Mouse (Mus musculus) MEL (cell line): ENCODE results near the gene Il2ra. TPM values are rescaled to one million over a fixed set of nuclear protein-coding genes. Genes with fewer than 3 reads are reported as not detected.

Experiments used
- DNase-seq: peaks from one replicate; pipeline ENCODE4 v3.0.0; 2011; ENCODE audit warnings: low read depth, low spot score
- H3K27ac ChIP-seq: 2 replicates; pipeline ENCODE4 v1.5.1; 2012; ENCODE audit warnings: low read depth, mild to moderate bottlenecking, control low read depth, low read length, moderate library complexity; ENCODE audit not compliant: control insufficient read depth
- H3K27me3 ChIP-seq, 2 experiments: fragments of 150-350 bp in 1 of 2; sonication (generic) in 1 of 2; 2 replicates each; pipeline ENCODE4 v1.6.1; 2012; ENCODE audit warnings: low read length in 2 of 2, mild to moderate bottlenecking in 2 of 2, improper control_type of control experiment in 1 of 2, moderate library complexity in 1 of 2; ENCODE audit not compliant: insufficient read depth in 2 of 2, control insufficient read depth in 1 of 2
- H3K36me3 ChIP-seq, 2 experiments: 2 replicates each; pipeline ENCODE4 v1.6.1; 2012 to 2014; ENCODE audit warnings: low read length in 2 of 2, improper control_type of control experiment in 1 of 2, inconsistent platforms in 1 of 2, mild to moderate bottlenecking in 1 of 2; ENCODE audit not compliant: insufficient read depth in 2 of 2, control insufficient read depth in 1 of 2
- H3K4me1 ChIP-seq, 2 experiments: fragments of 150-350 bp in 1 of 2; sonication (generic) in 1 of 2; 2 replicates each; pipeline ENCODE4 v1.6.1; 2012; ENCODE audit warnings: low read length in 2 of 2, improper control_type of control experiment in 1 of 2, mild to moderate bottlenecking in 1 of 2; ENCODE audit not compliant: insufficient read depth in 2 of 2, control insufficient read depth in 1 of 2
- H3K4me3 ChIP-seq, 2 experiments: fragments of 150-350 bp in 1 of 2; sonication (generic) in 1 of 2; 2 replicates each; pipeline ENCODE4 v1.5.1; 2012; ENCODE audit warnings: low read depth in 2 of 2, low read length in 2 of 2, mild to moderate bottlenecking in 2 of 2, moderate library complexity in 2 of 2, control low read depth in 1 of 2, improper control_type of control experiment in 1 of 2; ENCODE audit not compliant: control insufficient read depth in 1 of 2, insufficient read depth in 1 of 2
- H3K79me2 ChIP-seq: 2 replicates; pipeline ENCODE4 v1.6.1; 2012; ENCODE audit warnings: mild to moderate bottlenecking, low read length, moderate library complexity; ENCODE audit not compliant: control insufficient read depth, poor library complexity, insufficient read depth
- H3K9ac ChIP-seq: 2 replicates; pipeline ENCODE4 v1.6.1; 2012; ENCODE audit warnings: low read depth, mild to moderate bottlenecking, control low read depth, low read length, moderate library complexity; ENCODE audit not compliant: control insufficient read depth, poor library complexity, severe bottlenecking
- H3K9me3 ChIP-seq: fragments of 150-350 bp; sonication (generic); replicated peaks from 2 replicates; pipeline ENCODE4 v1.6.1; 2012; ENCODE audit warnings: mild to moderate bottlenecking, low read length, improper control_type of control experiment, moderate library complexity; ENCODE audit not compliant: insufficient read depth
- BHLHE40 ChIP-seq: IDR thresholded peaks from 2 replicates; pipeline ENCODE4 v1.6.1; 2012; ENCODE audit warnings: low read depth, mild to moderate bottlenecking, inconsistent platforms, low read length, improper control_type of control experiment, borderline replicate concordance
- CTCF ChIP-seq, 3 experiments: IDR thresholded peaks in 2 of 3; conservative IDR thresholded peaks in 1 of 3; 2 replicates each; pipeline ENCODE4 v1.5.1; 2011 to 2012; ENCODE audit warnings: low read length in 3 of 3, low read depth in 2 of 3, mild to moderate bottlenecking in 2 of 3, improper control_type of control experiment in 1 of 3, inconsistent platforms in 1 of 3, mixed read lengths in 1 of 3, moderate library complexity in 1 of 3; ENCODE audit not compliant: control insufficient read depth in 1 of 3, insufficient read depth in 1 of 3, poor library complexity in 1 of 3, severe bottlenecking in 1 of 3
- E2F4 ChIP-seq: IDR thresholded peaks from 2 replicates; pipeline ENCODE4 v1.6.1; 2011; ENCODE audit warnings: low read depth, low read length, improper control_type of control experiment, borderline replicate concordance
- ELF1 ChIP-seq: IDR thresholded peaks from 2 replicates; pipeline ENCODE4 v1.6.1; 2014; ENCODE audit warnings: low read depth, mild to moderate bottlenecking, inconsistent platforms, low read length, improper control_type of control experiment, moderate library complexity
- EP300 ChIP-seq, 2 experiments: IDR thresholded peaks; 2 replicates each; pipeline ENCODE4 v1.6.1; 2011; ENCODE audit warnings: improper control_type of control experiment in 2 of 2, low read length in 2 of 2, low read depth in 1 of 2, mild to moderate bottlenecking in 1 of 2
- ETS1 ChIP-seq: IDR thresholded peaks from 2 replicates; pipeline ENCODE4 v1.6.1; 2012; ENCODE audit warnings: low read depth, mild to moderate bottlenecking, inconsistent platforms, low read length, improper control_type of control experiment, moderate library complexity
- GABPA ChIP-seq: IDR thresholded peaks from 2 replicates; pipeline ENCODE4 v1.6.1; 2012; ENCODE audit warnings: low read depth, mild to moderate bottlenecking, inconsistent platforms, low read length, improper control_type of control experiment, moderate library complexity
- GATA1 ChIP-seq: IDR thresholded peaks from 2 replicates; pipeline ENCODE4 v1.6.1; 2011; ENCODE audit warnings: low read depth, low read length, improper control_type of control experiment
- HCFC1 ChIP-seq: IDR thresholded peaks from 2 replicates; pipeline ENCODE4 v1.6.1; 2012; ENCODE audit warnings: low read depth, mild to moderate bottlenecking, inconsistent platforms, low read length, improper control_type of control experiment, moderate library complexity
- KAT2A ChIP-seq: conservative IDR thresholded peaks from 2 replicates; pipeline ENCODE4 v1.6.1; 2012; ENCODE audit warnings: low read depth, low read length, improper control_type of control experiment, inconsistent platforms
- MAFK ChIP-seq: IDR thresholded peaks from 2 replicates; pipeline ENCODE4 v1.6.1; 2011; ENCODE audit warnings: low read depth, mild to moderate bottlenecking, low read length, improper control_type of control experiment, borderline replicate concordance
- MAZ ChIP-seq: IDR thresholded peaks from 2 replicates; pipeline ENCODE4 v1.6.1; 2012; ENCODE audit warnings: low read depth, mild to moderate bottlenecking, inconsistent platforms, low read length, improper control_type of control experiment
- MYB ChIP-seq: IDR thresholded peaks from 2 replicates; pipeline ENCODE4 v1.6.1; 2011; ENCODE audit warnings: mild to moderate bottlenecking, low read depth, low read length, improper control_type of control experiment
- MYC ChIP-seq: IDR thresholded peaks from 2 replicates; pipeline ENCODE4 v1.6.1; 2011; ENCODE audit warnings: low read depth, mild to moderate bottlenecking, low read length, improper control_type of control experiment, moderate library complexity
- NELFE ChIP-seq: IDR thresholded peaks from 2 replicates; pipeline ENCODE4 v1.6.1; 2011; ENCODE audit warnings: low read depth, low read length, improper control_type of control experiment
- NRF1 ChIP-seq: IDR thresholded peaks from 2 replicates; pipeline ENCODE4 v1.6.1; 2014; ENCODE audit warnings: low read depth, mild to moderate bottlenecking, inconsistent platforms, low read length, improper control_type of control experiment, moderate library complexity; ENCODE audit not compliant: poor library complexity, insufficient read depth, severe bottlenecking
- POLR2A ChIP-seq, 2 experiments: IDR thresholded peaks; 2 replicates each; pipeline ENCODE4 v1.6.1; 2011 to 2012; ENCODE audit warnings: low read length in 2 of 2, mild to moderate bottlenecking in 2 of 2, control low read depth in 1 of 2, improper control_type of control experiment in 1 of 2, low read depth in 1 of 2, moderate library complexity in 1 of 2; ENCODE audit not compliant: control insufficient read depth in 1 of 2, insufficient read depth in 1 of 2, poor library complexity in 1 of 2
- POLR2AphosphoS2 ChIP-seq: IDR thresholded peaks from 2 replicates; pipeline ENCODE4 v1.6.1; 2011; ENCODE audit warnings: low read length, improper control_type of control experiment
- SMC3 ChIP-seq: IDR thresholded peaks from 2 replicates; pipeline ENCODE4 v1.6.1; 2011; ENCODE audit warnings: low read depth, low read length, improper control_type of control experiment
- TAL1 ChIP-seq: IDR thresholded peaks from 2 replicates; pipeline ENCODE4 v1.6.1; 2012; ENCODE audit warnings: mild to moderate bottlenecking, inconsistent platforms, low read length, moderate library complexity, mixed read lengths
- UBTF ChIP-seq: IDR thresholded peaks from 2 replicates; pipeline ENCODE4 v1.6.1; 2012; ENCODE audit warnings: low read depth, mild to moderate bottlenecking, inconsistent platforms, low read length, improper control_type of control experiment, moderate library complexity, borderline replicate concordance; ENCODE audit not compliant: insufficient read depth
- USF1 ChIP-seq: IDR thresholded peaks from 2 replicates; pipeline ENCODE4 v1.6.1; 2014; ENCODE audit warnings: low read depth, mild to moderate bottlenecking, inconsistent platforms, low read length, improper control_type of control experiment, moderate library complexity
- USF2 ChIP-seq, 2 experiments: IDR thresholded peaks; 2 replicates each; pipeline ENCODE4 v1.6.1; 2011 to 2012; ENCODE audit warnings: improper control_type of control experiment in 2 of 2, low read length in 2 of 2, borderline replicate concordance in 1 of 2, inconsistent platforms in 1 of 2, low read depth in 1 of 2, mild to moderate bottlenecking in 1 of 2; ENCODE audit not compliant: insufficient read depth in 1 of 2
- ZC3H11A ChIP-seq: IDR thresholded peaks from 2 replicates; pipeline ENCODE4 v1.6.1; 2012; ENCODE audit warnings: low read depth, mild to moderate bottlenecking, inconsistent platforms, low read length, improper control_type of control experiment
- ZKSCAN1 ChIP-seq: IDR thresholded peaks from 2 replicates; pipeline ENCODE4 v1.6.1; 2012; ENCODE audit warnings: low read depth, mild to moderate bottlenecking, inconsistent platforms, low read length, improper control_type of control experiment, moderate library complexity
- ZMIZ1 ChIP-seq: IDR thresholded peaks from 2 replicates; pipeline ENCODE4 v1.6.1; 2012; ENCODE audit warnings: low read depth, mild to moderate bottlenecking, inconsistent platforms, low read length, improper control_type of control experiment, moderate library complexity
- polyA plus RNA-seq, 2 experiments: library from polyadenylated mRNA; stranded (reverse) in 1 of 2; unstranded in 1 of 2; fragments of >175 nt in 1 of 2; fragments of >200 nt in 1 of 2; gene quantifications; 2 replicates each; pipeline versions ENCODE4 v1.2.1 to v1.2.4; 2012; ENCODE audit warnings: low replicate concordance in 2 of 2, low read depth in 1 of 2; ENCODE audit not compliant: insufficient read length in 2 of 2, insufficient read depth in 1 of 2, missing spikeins in 1 of 2
- total RNA-seq: library from RNA; depleted of rRNA; stranded (reverse); fragments of 300-350 nt; gene quantifications from 2 replicates; pipeline ENCODE4 v1.2.3, GENCODE M21; 2012

Il2ra gene
- total and polyA plus RNA-seq, 3 experiments = not detected

DNA sequence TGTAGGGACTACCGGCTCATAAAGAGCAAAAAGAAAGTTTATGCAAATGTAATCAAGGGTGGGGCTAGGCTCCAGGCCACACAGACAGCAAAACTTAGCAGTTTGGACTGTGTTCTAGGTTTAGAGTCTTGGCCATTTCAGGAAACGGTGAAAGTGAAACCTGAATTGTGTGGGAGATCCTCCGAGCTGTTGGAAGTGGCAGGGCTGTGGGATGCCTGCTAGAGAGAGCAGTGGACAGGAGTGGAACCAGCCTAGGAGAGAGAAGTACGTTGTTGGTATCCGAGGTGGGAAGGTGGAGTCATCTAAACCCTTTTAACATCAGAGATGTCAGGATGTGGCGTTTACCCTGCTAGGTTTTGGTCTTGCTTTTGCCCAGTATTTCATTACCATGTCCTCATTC, 93.2 kb downstream of the Il2ra start:
- Histone ChIP-seq H3K4me3 (no peak overlapping the region), H3K79me2 (no peaks in the 10 kb centered on the region), H3K9me3 (no peaks in the 10 kb centered on the region), H3K27ac (no peak overlapping the region), H3K27me3 (no peaks in the 10 kb centered on the region), H3K4me1 (no peaks in the 10 kb centered on the region; a peak in 1 of 4 replicates), H3K36me3 (no peaks in the 10 kb centered on the region; a peak in 1 of 4 replicates), H3K9ac (no peak overlapping the region)
- no peak for DNase-seq
- TF ChIP-seq NELFE (no peak), MYB (no peak), USF1 (no peak), ZKSCAN1 (no peak), GATA1 (no peak), ETS1 (no peak), MAZ (no peak), KAT2A (no peak), UBTF (no peak), CTCF (IDR thresholded peaks at IDR 0.05 in 2 of 3, conservative IDR thresholded peaks at IDR 0.05 in 1 of 3; ENCODE audit: control insufficient read depth in 1 of 3, insufficient read depth in 1 of 3, low read depth in 2 of 3, low read length in 3 of 3, poor library complexity in 1 of 3, severe bottlenecking in 1 of 3) (no peak), NRF1 (no peak), TAL1 (no peak), ZMIZ1 (no peak), HCFC1 (no peak)
- TF ChIP-seq, all 39 proteins: peak for 0

DNA sequence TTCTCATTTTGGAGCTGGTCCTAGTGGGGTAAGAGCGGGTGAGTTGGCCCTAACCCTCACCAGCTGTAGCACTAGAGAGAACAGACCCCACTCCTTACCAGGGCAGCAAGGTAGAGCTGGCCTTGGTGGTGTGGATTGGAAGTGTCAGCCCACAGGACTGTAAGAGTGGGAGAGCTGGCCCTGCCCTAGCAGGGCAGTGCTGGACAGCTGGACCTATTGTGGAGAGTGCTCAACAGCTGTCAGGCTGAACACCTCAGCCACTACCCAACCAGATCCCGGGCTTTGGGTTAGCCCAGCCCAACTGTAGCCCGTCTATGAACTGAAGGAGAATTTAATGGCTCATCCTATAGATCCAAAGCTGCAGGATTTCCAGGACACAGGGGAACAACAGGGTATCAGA, 96.2 kb downstream of the Il2ra start:
- Histone ChIP-seq H3K27ac (no peak overlapping the region), H3K79me2 (no peaks in the 10 kb centered on the region), H3K36me3 (no peaks in the 10 kb centered on the region; a peak in 1 of 4 replicates), H3K9ac (no peak overlapping the region), H3K4me3 (no peak overlapping the region), H3K9me3 (no peaks in the 10 kb centered on the region), H3K4me1 (no peaks in the 10 kb centered on the region; a peak in 1 of 4 replicates), H3K27me3 (no peaks in the 10 kb centered on the region)
- DNase-seq = no peak
- no peak for TF ChIP-seq MAFK
- no peak for TF ChIP-seq MYC
- no peak for TF ChIP-seq GABPA
- no peak for TF ChIP-seq NELFE
- no peak for TF ChIP-seq USF2 (IDR thresholded peaks at IDR 0.05; ENCODE audit: borderline replicate concordance in 1 of 2, insufficient read depth in 1 of 2, low read depth in 1 of 2, low read length in 2 of 2)
- TF ChIP-seq EP300 (IDR thresholded peaks at IDR 0.05; ENCODE audit: low read depth in 1 of 2, low read length in 2 of 2) = no peak
- TF ChIP-seq POLR2A (IDR thresholded peaks at IDR 0.05; ENCODE audit: control insufficient read depth in 1 of 2, insufficient read depth in 1 of 2, low read depth in 1 of 2, low read length in 2 of 2, poor library complexity in 1 of 2) = no peak
- TF ChIP-seq MAZ = no peak
- no peak for TF ChIP-seq SMC3
- no peak for TF ChIP-seq NRF1
- no peak for TF ChIP-seq ELF1
- no peak for TF ChIP-seq MYB
- TF ChIP-seq POLR2AphosphoS2 = no peak
- TF ChIP-seq HCFC1 = no peak
- TF ChIP-seq ZC3H11A = no peak
- no peak for TF ChIP-seq ZMIZ1
- TF ChIP-seq BHLHE40 = no peak
- TF ChIP-seq E2F4 = no peak
